Mouse (Mus musculus) heart, postnatal 0 days (tissue): Measurements from ENCODE around the gene Zscan5b.

Experiments
- CTCF ChIP-seq: IDR thresholded peaks from 2 replicates; pipeline ENCODE4 v1.5.1; 2016; ENCODE audit warnings: antibody characterized with exemption, control low read depth, low read depth
- EP300 ChIP-seq: IDR thresholded peaks from 2 replicates; pipeline ENCODE4 v1.6.1; 2016; ENCODE audit warnings: antibody characterized with exemption, low read depth

- TF ChIP-seq EP300 (0 out of 2 replicates have a peak, but pooled peaks have one; percentile 32), CTCF (no peak)
Measured at GRCm38 (mm10) chr7:6285842-6286705, 64.0 kb downstream of the Zscan5b start, which contains the start of gene Zfp667.
